Mouse (Mus musculus) liver, postnatal 0 days (tissue): ENCODE results near the gene Ace. TPM values are rescaled to one million over a fixed set of nuclear protein-coding genes. Genes with fewer than 3 reads are reported as not detected.

Experiments used
- ATAC-seq: fragments of 200-750 bp; cut with Nextera tagmentation; 2 replicates; pipeline ENCODE4 v1.8.0; 2017; ENCODE audit warnings: mild to moderate bottlenecking, moderate library complexity
- DNase-seq: peaks from one replicate; pipeline ENCODE4 v3.0.0-alpha.2; 2016
- H3K27ac ChIP-seq: fragments of 300-500 bp; sonication (generic); 2 replicates; pipeline ENCODE4 v1.5.1; 2014; ENCODE audit warnings: antibody characterized with exemption, moderate library complexity, mild to moderate bottlenecking, low read depth
- H3K27me3 ChIP-seq: fragments of 300-500 bp; sonication (generic); 2 replicates; pipeline ENCODE4 v1.6.1; 2014; ENCODE audit warnings: low read length, control low read depth, mixed read lengths; ENCODE audit not compliant: insufficient read depth
- H3K36me3 ChIP-seq: fragments of 300-500 bp; sonication (generic); replicated peaks from 2 replicates; pipeline ENCODE4 v1.6.1; 2014; ENCODE audit warnings: mild to moderate bottlenecking, control low read depth, low read length, moderate library complexity, mixed read lengths; ENCODE audit not compliant: insufficient read depth
- H3K4me1 ChIP-seq: fragments of 300-500 bp; sonication (generic); 2 replicates; pipeline ENCODE4 v1.6.1; 2014; ENCODE audit warnings: antibody characterized with exemption, mild to moderate bottlenecking, control low read depth; ENCODE audit not compliant: insufficient read depth
- H3K4me2 ChIP-seq: fragments of 300-500 bp; sonication (generic); 2 replicates; pipeline ENCODE4 v1.6.1; 2014; ENCODE audit warnings: low read depth, mild to moderate bottlenecking, low read length, moderate library complexity, mixed read lengths
- H3K4me3 ChIP-seq: fragments of 300-500 bp; sonication (generic); 2 replicates; pipeline ENCODE4 v1.5.1; 2014; ENCODE audit warnings: low read depth, low read length
- H3K9ac ChIP-seq: fragments of 300-500 bp; sonication (generic); replicated peaks from 2 replicates; pipeline ENCODE4 v1.6.1; 2014; ENCODE audit warnings: mild to moderate bottlenecking, moderate library complexity
- H3K9me3 ChIP-seq: fragments of 300-500 bp; sonication (generic); 2 replicates; pipeline ENCODE4 v1.6.1; 2016; ENCODE audit warnings: mild to moderate bottlenecking, control low read depth, low read length, mixed read lengths
- CTCF ChIP-seq: sonication (generic); IDR thresholded peaks from 2 replicates; pipeline ENCODE4 v1.5.1; 2016; ENCODE audit warnings: antibody characterized with exemption, low read depth
- EP300 ChIP-seq: IDR thresholded peaks from 2 replicates; pipeline ENCODE4 v1.6.1; 2016; ENCODE audit warnings: antibody characterized with exemption, low read depth, mild to moderate bottlenecking
- WGBS: fragments of 180-500 bp; shearing (Covaris S2); extraction: QIAGEN DNeasy Blood & Tissue Kit; methylation state at CpG from one replicate; pipeline ENCODE4 v1.1.7; 2014; ENCODE audit not compliant: insufficient replicate concordance; 5-methylcytosine and 5-hydroxymethylcytosine counted together
- polyA plus RNA-seq: library from polyadenylated mRNA; unstranded; fragments of >200 nt; fragmentation: Nextera tagmentation; extraction: Ambion mirVana; gene quantifications from 2 replicates; pipeline ENCODE4 v1.2.1, GENCODE M21; 2015

Ace gene
- polyA plus RNA-seq, 1 experiment from 2014 or later = 0.07 TPM

DNA sequence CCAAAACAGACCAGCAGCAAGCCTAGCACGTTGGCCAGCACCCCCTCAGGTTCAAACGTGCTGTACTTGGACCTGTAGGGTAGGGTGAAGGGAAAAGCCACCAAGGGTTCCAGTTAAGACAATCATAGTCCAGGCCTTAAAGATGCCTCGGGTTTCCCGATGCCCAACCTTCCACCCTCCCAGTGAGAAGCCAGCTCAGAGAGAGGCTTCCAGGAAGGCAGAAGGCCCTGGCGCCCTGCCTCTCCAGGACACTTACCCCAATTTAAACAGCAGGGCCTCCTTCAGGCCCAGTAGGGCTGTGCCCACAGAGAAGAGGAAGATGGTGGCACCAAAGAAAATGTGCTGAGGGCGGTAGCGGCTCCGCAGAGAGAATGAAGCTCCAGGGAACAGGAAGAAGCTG is 32.2 kb upstream of the Ace start:
- H3K4me1 ChIP-seq = no peaks in the 10 kb centered on the region
- no peak for ATAC-seq

DNA sequence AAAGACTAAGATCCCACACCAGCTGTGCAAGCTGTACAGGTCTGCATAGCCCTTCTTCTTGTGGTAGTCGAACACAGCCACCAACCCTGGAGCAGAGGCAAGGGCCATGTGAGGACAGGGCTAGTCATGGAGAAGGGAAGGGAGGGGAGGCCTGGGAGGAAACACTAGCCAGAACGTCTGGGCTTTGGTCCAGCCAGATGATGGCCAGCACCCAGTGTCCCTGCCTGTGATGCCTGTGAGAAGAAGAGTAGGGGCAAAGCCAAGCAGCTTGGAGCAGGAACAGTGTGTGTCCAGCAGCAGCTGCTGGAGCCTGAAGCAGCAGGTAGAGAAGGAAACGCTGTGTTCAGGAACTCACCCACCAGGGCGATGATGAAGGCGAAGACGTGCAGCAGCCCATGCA is 31.5 kb upstream of the Ace start:
- H3K4me3 ChIP-seq = no peak overlapping the region
- H3K27ac ChIP-seq = no peak overlapping the region
- ATAC-seq = no peak
- H3K9me3 ChIP-seq = no peaks in the 10 kb centered on the region
- WGBS = 77% methylated on average over 6 of the region's 6 CpGs
- no peak for DNase-seq
- no peaks in the 10 kb centered on the region for H3K4me1 ChIP-seq
- H3K4me2 ChIP-seq = no peak overlapping the region
- no peaks in the 10 kb centered on the region for H3K36me3 ChIP-seq
- TF ChIP-seq EP300 = no peak
- TF ChIP-seq CTCF = no peak
- no peak overlapping the region for H3K9ac ChIP-seq
- peaks cover 8% of the 10 kb centered on the region; the same call in 1 of the 2 replicates for H3K27me3 ChIP-seq

More for the DNA sequence above, 32.2 kb upstream of the Ace start:
- Histone ChIP-seq H3K9ac (no peak overlapping the region), H3K36me3 (no peaks in the 10 kb centered on the region), H3K27me3 (peaks cover 6% of the 10 kb centered on the region; the same call in 1 of the 2 replicates), H3K27ac (no peak overlapping the region), H3K4me3 (no peak overlapping the region), H3K4me2 (no peak overlapping the region), H3K9me3 (no peaks in the 10 kb centered on the region)
- no peak for TF ChIP-seq CTCF
- no peak for TF ChIP-seq EP300
- WGBS = 66% methylated on average over 8 of the region's 8 CpGs
- DNase-seq = no peak

DNA sequence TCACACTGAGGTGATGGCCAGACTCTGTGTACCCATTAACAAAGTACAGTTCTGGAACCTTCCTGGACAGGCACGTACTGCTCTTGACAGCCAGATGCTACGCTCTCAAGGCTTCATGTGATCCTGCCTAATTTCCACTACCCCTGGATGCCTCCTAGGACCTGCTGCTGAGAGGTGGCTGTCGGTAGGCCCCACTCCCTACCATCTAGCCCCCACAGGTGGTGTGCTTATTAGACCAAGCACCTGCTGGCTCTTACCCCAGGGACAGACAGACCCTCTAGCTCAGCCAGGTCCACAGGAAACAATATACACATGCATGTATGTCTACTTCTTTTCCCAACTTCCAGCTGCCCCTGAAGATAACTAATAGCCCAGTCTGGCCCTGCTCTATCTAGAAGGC is 30.8 kb upstream of the Ace start:
- TF ChIP-seq CTCF (no peak), EP300 (no peak)
- H3K27me3 ChIP-seq = peaks cover 11% of the 10 kb centered on the region; the same call in 1 of the 2 replicates
- no peak overlapping the region for H3K9ac ChIP-seq
- H3K4me3 ChIP-seq = no peak overlapping the region
- no peak overlapping the region for H3K27ac ChIP-seq
- H3K36me3 ChIP-seq = no peaks in the 10 kb centered on the region
- no peaks in the 10 kb centered on the region for H3K4me1 ChIP-seq
- 74% methylated on average over 3 of the region's 3 CpGs for WGBS
- no peak for DNase-seq
- no peak for ATAC-seq
- no peaks in the 10 kb centered on the region for H3K9me3 ChIP-seq
- H3K4me2 ChIP-seq = no peak overlapping the region

DNA sequence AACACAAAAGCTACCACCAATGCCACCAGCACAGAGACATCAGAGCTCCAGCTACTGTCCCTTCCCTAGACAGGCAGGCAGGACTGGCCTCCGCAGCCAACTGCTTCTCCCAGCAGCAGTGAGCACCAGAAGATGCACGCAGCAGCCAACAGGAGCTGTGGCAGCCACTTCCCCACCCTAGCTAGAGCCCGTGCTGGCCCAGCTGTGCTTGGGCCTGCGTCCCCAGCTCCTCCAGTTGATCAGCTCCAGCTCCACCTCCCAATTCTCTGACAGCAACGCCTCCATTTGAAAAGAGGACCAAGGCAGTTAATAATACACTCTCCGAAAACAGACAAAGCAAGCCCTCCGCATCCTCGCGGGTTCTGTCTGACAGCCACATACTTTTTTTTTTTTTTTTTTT is 29.0 kb upstream of the Ace start:
- Histone ChIP-seq H3K27ac (no peak overlapping the region), H3K4me1 (peaks cover 4% of the 10 kb centered on the region), H3K36me3 (no peaks in the 10 kb centered on the region), H3K9ac (no peak overlapping the region), H3K27me3 (peaks cover 17% of the 10 kb centered on the region; the same call in 1 of the 2 replicates), H3K9me3 (no peaks in the 10 kb centered on the region), H3K4me3 (no peak overlapping the region), H3K4me2 (no peak overlapping the region)
- DNase-seq = no peak
- 71% methylated on average over 9 of the region's 9 CpGs for WGBS
- TF ChIP-seq CTCF (no peak), EP300 (no peak)
- ATAC-seq = no peak

DNA sequence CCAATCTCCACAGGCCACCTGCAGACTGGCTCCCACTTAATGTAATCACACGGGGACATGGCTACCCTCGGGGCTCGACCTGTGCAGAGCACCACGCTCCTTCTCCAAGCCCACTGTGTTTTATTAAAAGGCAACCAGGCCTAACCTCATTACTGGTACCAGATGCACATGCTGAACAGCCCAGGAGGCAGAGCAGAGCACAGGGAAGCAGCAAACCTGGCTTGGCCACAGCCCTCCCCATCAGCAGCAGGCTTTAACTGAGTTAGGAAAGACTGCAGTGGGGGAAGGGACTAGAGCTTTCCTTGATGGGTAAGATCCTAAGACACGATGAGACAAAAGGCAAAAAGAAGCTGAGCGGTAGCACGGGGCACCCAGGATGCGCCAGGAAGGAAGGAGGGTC is 25.8 kb upstream of the Ace start:
- H3K9me3 ChIP-seq = no peaks in the 10 kb centered on the region
- no peak for ATAC-seq

DNA sequence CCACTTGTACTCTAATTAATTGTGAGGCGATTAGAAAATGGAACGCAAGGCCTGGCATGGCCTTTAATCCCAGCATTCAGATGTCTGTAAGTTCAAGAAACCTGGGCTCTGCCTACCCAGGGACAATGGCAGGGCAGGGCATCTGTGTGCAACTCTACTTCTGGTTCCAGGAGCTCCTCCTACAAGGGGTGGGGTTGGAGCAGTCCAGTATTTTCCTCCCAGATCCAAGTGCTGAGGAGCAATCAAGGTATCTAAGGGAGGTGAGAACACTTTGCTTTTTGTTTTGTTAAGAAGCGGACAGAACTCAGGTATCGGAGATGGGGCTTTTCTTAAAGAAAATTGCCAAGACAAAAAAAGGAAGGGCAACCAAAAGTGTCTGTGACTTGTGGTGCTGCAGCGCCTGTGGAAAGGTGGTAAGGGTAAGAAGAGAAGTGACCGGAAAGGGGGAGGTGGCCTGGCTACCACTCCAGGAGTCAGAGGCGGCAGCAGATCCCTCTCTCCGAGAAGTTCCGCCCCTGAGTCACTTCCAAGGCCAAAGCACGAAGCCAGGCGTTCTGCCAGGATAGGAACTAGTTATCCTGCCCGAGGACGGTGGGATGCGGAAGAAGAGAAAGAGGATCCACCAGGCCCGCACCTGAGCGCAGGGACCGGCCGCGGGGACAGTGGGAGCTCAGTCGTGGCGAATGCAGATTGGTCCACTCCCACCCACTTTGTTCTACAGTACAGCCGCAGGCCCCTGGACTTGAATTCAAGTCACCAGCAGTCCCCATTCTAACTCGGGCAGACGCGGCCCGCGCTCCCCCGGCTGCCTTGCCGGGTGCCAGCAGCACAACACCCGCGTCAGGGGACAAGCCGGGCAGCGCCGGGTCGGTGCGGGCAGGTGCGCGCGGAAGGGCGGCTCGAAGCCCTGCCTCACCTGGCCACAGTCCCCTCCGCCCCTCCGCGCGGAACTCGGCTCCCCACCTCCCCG is 24.3 kb upstream of the Ace start:
- peaks cover 18% of the 10 kb centered on the region; the same call in 1 of the 2 replicates for H3K27me3 ChIP-seq

More for the DNA sequence above, 25.8 kb upstream of the Ace start:
- Histone ChIP-seq H3K4me1 (peaks cover 6% of the 10 kb centered on the region), H3K27ac (no peak overlapping the region), H3K9ac (no peak overlapping the region), H3K27me3 (peaks cover 18% of the 10 kb centered on the region; the same call in 1 of the 2 replicates), H3K4me3 (no peak overlapping the region), H3K4me2 (no peak overlapping the region), H3K36me3 (no peaks in the 10 kb centered on the region)
- TF ChIP-seq EP300 (no peak), CTCF (no peak)
- 59% methylated on average over 8 of the region's 8 CpGs for WGBS
- no peak for DNase-seq

More for the DNA sequence above, 24.3 kb upstream of the Ace start:
- WGBS = 9% methylated on average over 39 of the region's 47 CpGs
- no peaks in the 10 kb centered on the region for H3K9me3 ChIP-seq
- TF ChIP-seq CTCF (no peak), EP300 (no peak)
- ATAC-seq = no peak
- H3K4me3 ChIP-seq = peak overlapping the region; percentile 61
- H3K9ac ChIP-seq = peak overlapping the region; percentile 44
- no peak overlapping the region for H3K27ac ChIP-seq
- peak; percentile 30 for DNase-seq
- no peaks in the 10 kb centered on the region for H3K36me3 ChIP-seq
- peak overlapping the region; percentile 95 for H3K4me2 ChIP-seq
- peaks cover 6% of the 10 kb centered on the region for H3K4me1 ChIP-seq
